9 mouse cellular contexts compared by ENCODE assay signal in genomic region chr7:98573231-98573781, GRCm38 (mm10).
DNase-seq lines count a peak whose midpoint lies in the region; ATAC-seq lines count a peak whose summit lies in the region.
"Had no signal": no experiment of that assay in that cellular context is flagged by ENCODE, and none has a peak within 500 bp of the region (broad histone marks: within the 10 kb centered on the region; RNA-seq: fewer than 3 reads in every experiment).

No protein-coding gene starts in this region.

- no peak overlapping the region for H3K9ac ChIP-seq in neural tube, embryonic 12.5 days

- H3K27ac ChIP-seq in heart, embryonic 10.5 days = peak overlapping the region; percentile 66; the same call in 1 of the 2 replicates
- H3K27ac ChIP-seq in embryonic facial prominence, embryonic 10.5 days (replicated peaks) = peak overlapping the region; percentile 42
- peak overlapping the region; percentile 10; the same call in 1 of the 2 replicates for H3K27ac ChIP-seq in limb, embryonic 10.5 days
- H3K27ac ChIP-seq in neural tube, embryonic 12.5 days = no peak overlapping the region

- H3K4me1 ChIP-seq in heart, embryonic 10.5 days = peaks cover 42% of the 10 kb centered on the region
- H3K4me1 ChIP-seq in embryonic facial prominence, embryonic 10.5 days = peaks cover 39% of the 10 kb centered on the region
- H3K4me1 ChIP-seq in limb, embryonic 10.5 days = peaks cover 24% of the 10 kb centered on the region
- H3K4me1 ChIP-seq in neural tube, embryonic 12.5 days = peaks cover 9% of the 10 kb centered on the region

- no peak for DNase-seq in heart, embryonic 10.5 days (ENCODE audit: low spot score)
- DNase-seq in heart, adult 8-10 months (ENCODE audit: low spot score) = no peak
- DNase-seq in embryonic facial prominence, embryonic 10.5 days (ENCODE audit: low spot score) = no peak
- peak; percentile 50 for DNase-seq in kidney, adult 18-20 months
- no peak for DNase-seq in limb, embryonic 10.5 days (ENCODE audit: low spot score)
- DNase-seq in urinary bladder, postnatal 14 days (ENCODE audit: low spot score) = no peak

- no peaks in the 10 kb centered on the region for H3K9me3 ChIP-seq in heart, embryonic 10.5 days
- H3K9me3 ChIP-seq in embryonic facial prominence, embryonic 10.5 days = no peaks in the 10 kb centered on the region
- no peaks in the 10 kb centered on the region for H3K9me3 ChIP-seq in limb, embryonic 10.5 days (replicated peaks)
- H3K9me3 ChIP-seq in neural tube, embryonic 12.5 days = no peaks in the 10 kb centered on the region

- no peaks in the 10 kb centered on the region for H3K36me3 ChIP-seq in heart, embryonic 10.5 days
- H3K36me3 ChIP-seq in embryonic facial prominence, embryonic 10.5 days (replicated peaks) = no peaks in the 10 kb centered on the region
- no peaks in the 10 kb centered on the region for H3K36me3 ChIP-seq in limb, embryonic 10.5 days
- H3K36me3 ChIP-seq in neural tube, embryonic 12.5 days = no peaks in the 10 kb centered on the region

- ATAC-seq in neural tube, embryonic 12.5 days (ENCODE audit: low FRiP score, low read depth) = peak; percentile 82
- no peak for ATAC-seq in megakaryocyte-erythroid progenitor cell, adult 5-6 weeks (replicated peaks; ENCODE audit: low FRiP score, low TSS enrichment, poor library complexity, severe bottlenecking)

- 41% methylated on average over 10 of the region's 10 CpGs for WGBS in heart, embryonic 10.5 days
- 69% methylated on average over 10 of the region's 10 CpGs for WGBS in embryonic facial prominence, embryonic 10.5 days
- WGBS in limb, embryonic 10.5 days = 65% methylated on average over 10 of the region's 10 CpGs
- WGBS in neural tube, embryonic 12.5 days = 44% methylated on average over 10 of the region's 10 CpGs

- no peaks in the 10 kb centered on the region for H3K27me3 ChIP-seq in heart, embryonic 10.5 days (ENCODE audit: insufficient read depth, poor library complexity, severe bottlenecking)
- no peaks in the 10 kb centered on the region for H3K27me3 ChIP-seq in embryonic facial prominence, embryonic 10.5 days (replicated peaks; ENCODE audit: low read depth, poor library complexity, severe bottlenecking)
- H3K27me3 ChIP-seq in limb, embryonic 10.5 days (ENCODE audit: low read depth, poor library complexity, severe bottlenecking) = no peaks in the 10 kb centered on the region
- no peaks in the 10 kb centered on the region for H3K27me3 ChIP-seq in neural tube, embryonic 12.5 days (replicated peaks)

- no peak overlapping the region for H3K4me2 ChIP-seq in neural tube, embryonic 12.5 days (replicated peaks)

- no peak overlapping the region for H3K4me3 ChIP-seq in heart, embryonic 10.5 days
- H3K4me3 ChIP-seq in embryonic facial prominence, embryonic 10.5 days = no peak overlapping the region
- no peak overlapping the region for H3K4me3 ChIP-seq in limb, embryonic 10.5 days
- no peak overlapping the region for H3K4me3 ChIP-seq in neural tube, embryonic 12.5 days
- H3K4me3 ChIP-seq: erythroblast, embryonic 14.5 days had no signal
